Mouse (Mus musculus): ENCODE data around the gene Omd. TPM values are rescaled to one million over a fixed set of nuclear protein-coding genes. Genes with fewer than 3 reads are reported as not detected.

Omd gene
- polyA plus RNA-seq, 1 experiment from 2014 or later: 0.22 TPM

GRCm38 (mm10) chr13:49629076-49629475 is 46.8 kb downstream of the Omd start:
- no peaks in the 10 kb centered on the region for H3K4me1 ChIP-seq (ENCODE audit: control insufficient read depth, insufficient read depth, low read length)
- no peaks in the 10 kb centered on the region for H3K9me3 ChIP-seq (replicated peaks; ENCODE audit: control insufficient read depth, low read length)
- no peak overlapping the region for H3K4me2 ChIP-seq (ENCODE audit: low read length)
- H3K4me3 ChIP-seq (ENCODE audit: low read depth, low read length): no peak overlapping the region
- H3K27ac ChIP-seq (ENCODE audit: low read depth, low read length): no peak overlapping the region
- H3K9ac ChIP-seq (ENCODE audit: low read length): no peak overlapping the region
- no peaks in the 10 kb centered on the region for H3K36me3 ChIP-seq (ENCODE audit: control insufficient read depth, insufficient read depth, low read length)
- DNase-seq (ENCODE audit: low spot score) (no peak), ATAC-seq (no peak)
- no peaks in the 10 kb centered on the region for H3K27me3 ChIP-seq (replicated peaks; ENCODE audit: control insufficient read depth, insufficient read depth, low read length)
- WGBS: 87% methylated on average over 2 of the region's 2 CpGs

- 96% methylated on average over 2 of the region's 2 CpGs for WGBS
- Histone ChIP-seq H3K27me3 (replicated peaks; ENCODE audit: control insufficient read depth, insufficient read depth, low read length) (no peaks in the 10 kb centered on the region), H3K27ac (ENCODE audit: low read depth, low read length) (no peak overlapping the region), H3K36me3 (ENCODE audit: control insufficient read depth, insufficient read depth, low read length) (no peaks in the 10 kb centered on the region), H3K4me3 (ENCODE audit: low read depth, low read length) (no peak overlapping the region), H3K9ac (ENCODE audit: low read length) (no peak overlapping the region), H3K4me2 (ENCODE audit: low read length) (no peak overlapping the region), H3K4me1 (ENCODE audit: control insufficient read depth, insufficient read depth, low read length) (no peaks in the 10 kb centered on the region), H3K9me3 (replicated peaks; ENCODE audit: control insufficient read depth, low read length) (no peaks in the 10 kb centered on the region)
- DNase-seq (ENCODE audit: low spot score): no peak
- no peak for ATAC-seq
Observed at GRCm38 (mm10) chr13:49639965-49640364, 57.7 kb downstream of the Omd start.

Other genes starting within 250 kb of the Omd start
- gene Bicd2, start 240.9 kb upstream of the Omd start, polyA plus RNA-seq (2014; fragmentation: Nextera tagmentation; extraction: Ambion mirVana): 19.2 and 25.2 TPM in 2 replicates
- 12.6 and 16.5 TPM in 2 replicates for gene Ippk, start 161.2 kb upstream of the Omd start, polyA plus RNA-seq (2014; fragmentation: Nextera tagmentation; extraction: Ambion mirVana)
- gene Tes3-ps, start 89.1 kb upstream of the Omd start, polyA plus RNA-seq (2014; fragmentation: Nextera tagmentation; extraction: Ambion mirVana): 0.44 and 0.59 TPM in 2 replicates
- 0.80 and 1.2 TPM in 2 replicates for gene Ecm2, start 77.7 kb upstream of the Omd start, polyA plus RNA-seq (2014; fragmentation: Nextera tagmentation; extraction: Ambion mirVana)
- gene Aspn, start 38.0 kb upstream of the Omd start, polyA plus RNA-seq (2014; fragmentation: Nextera tagmentation; extraction: Ambion mirVana): 0.52 and 0.69 TPM in 2 replicates
- 10.8 and 16.5 TPM in 2 replicates for gene Ogn, start 25.6 kb downstream of the Omd start, polyA plus RNA-seq (2014; fragmentation: Nextera tagmentation; extraction: Ambion mirVana)
- 17.0 and 20.0 TPM in 2 replicates for gene Cenpp, start 70.3 kb downstream of the Omd start, polyA plus RNA-seq (2014; fragmentation: Nextera tagmentation; extraction: Ambion mirVana)
- gene Nol8, start 70.6 kb downstream of the Omd start, polyA plus RNA-seq (2014; fragmentation: Nextera tagmentation; extraction: Ambion mirVana): 22.4 and 23.6 TPM in 2 replicates
- 48.8 and 56.8 TPM in 2 replicates for gene Iars, start 99.6 kb downstream of the Omd start, polyA plus RNA-seq (2014; fragmentation: Nextera tagmentation; extraction: Ambion mirVana)
- gene Gm30302, start 216.5 kb downstream of the Omd start, polyA plus RNA-seq (2014; fragmentation: Nextera tagmentation; extraction: Ambion mirVana): not detected in 2 replicates

Data from forebrain, embryonic 14.5 days (tissue).